Mouse (Mus musculus) erythroid progenitor cell, adult 5-6 weeks (primary cell): ENCODE measurements around the gene Emilin2. TPM values are rescaled to one million over a fixed set of nuclear protein-coding genes. Genes with fewer than 3 reads are reported as not detected.

ENCODE experiments used
- ATAC-seq: replicated peaks from 2 replicates; pipeline ENCODE4 v1.8.0; 2016; ENCODE audit warnings: moderate number of reproducible peaks, mild to moderate bottlenecking, moderate TSS enrichment, inconsistent platforms; ENCODE audit not compliant: poor library complexity, low FRiP score, severe bottlenecking
- total RNA-seq, 2 experiments: library from RNA; stranded (forward) in 1 of 2; stranded (reverse) in 1 of 2; fragments of 150-400 nt in 1 of 2; fragments of 186-747, 209-891 nt in 1 of 2; gene quantifications; 2 replicates each; pipeline versions ENCODE4 v1.2.3 to v1.2.4; 2015 to 2017; ENCODE audit warnings: low replicate concordance in 2 of 2

The Emilin2 gene
- total RNA-seq, 2 experiments from 2014 or later, result 88.5 to 158 TPM

- no peak for ATAC-seq
Measured at GRCm38 (mm10) chr17:71303444-71303843, 8.3 kb downstream of the Emilin2 start.

GRCm38 (mm10) chr17:71301413-71301812 lies 10.4 kb downstream of the Emilin2 start:
- ATAC-seq, result no peak

GRCm38 (mm10) chr17:71300338-71300737 lies 11.4 kb downstream of the Emilin2 start:
- ATAC-seq, result no peak

GRCm38 (mm10) chr17:71299879-71300278 lies 11.9 kb downstream of the Emilin2 start:
- no peak for ATAC-seq

- ATAC-seq, result no peak
Measured at GRCm38 (mm10) chr17:71294570-71294969, 17.2 kb downstream of the Emilin2 start.

GRCm38 (mm10) chr17:71292897-71293296 lies 18.9 kb downstream of the Emilin2 start:
- ATAC-seq, result peak; percentile 63

DNA sequence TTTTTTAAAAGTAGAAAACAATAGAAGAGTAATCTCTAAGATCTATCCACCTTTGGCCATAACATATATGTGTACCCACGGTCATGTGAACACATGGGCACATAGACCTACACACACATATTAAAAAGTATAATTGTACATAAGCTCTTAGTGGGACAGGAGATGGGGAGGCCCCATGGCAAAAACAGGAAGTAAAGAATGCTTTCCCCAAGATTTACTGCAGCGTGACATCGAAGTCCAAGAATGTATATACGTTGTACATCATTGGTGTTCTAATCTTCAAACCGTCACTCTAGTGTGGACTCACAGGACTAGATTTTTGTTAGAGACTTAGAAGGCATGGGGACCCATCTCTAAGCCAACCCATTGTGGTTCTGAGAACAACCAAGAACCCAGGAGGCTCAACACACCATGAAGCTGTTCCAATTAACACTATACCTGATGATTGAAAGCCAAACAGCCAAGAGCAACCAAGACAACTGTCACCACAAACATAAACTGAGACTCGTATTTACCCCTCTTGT lies 19.8 kb downstream of the Emilin2 start:
- no peak for ATAC-seq

- ATAC-seq, result peak; percentile 58
Measured at GRCm38 (mm10) chr17:71290486-71291410, 21.0 kb downstream of the Emilin2 start.

DNA sequence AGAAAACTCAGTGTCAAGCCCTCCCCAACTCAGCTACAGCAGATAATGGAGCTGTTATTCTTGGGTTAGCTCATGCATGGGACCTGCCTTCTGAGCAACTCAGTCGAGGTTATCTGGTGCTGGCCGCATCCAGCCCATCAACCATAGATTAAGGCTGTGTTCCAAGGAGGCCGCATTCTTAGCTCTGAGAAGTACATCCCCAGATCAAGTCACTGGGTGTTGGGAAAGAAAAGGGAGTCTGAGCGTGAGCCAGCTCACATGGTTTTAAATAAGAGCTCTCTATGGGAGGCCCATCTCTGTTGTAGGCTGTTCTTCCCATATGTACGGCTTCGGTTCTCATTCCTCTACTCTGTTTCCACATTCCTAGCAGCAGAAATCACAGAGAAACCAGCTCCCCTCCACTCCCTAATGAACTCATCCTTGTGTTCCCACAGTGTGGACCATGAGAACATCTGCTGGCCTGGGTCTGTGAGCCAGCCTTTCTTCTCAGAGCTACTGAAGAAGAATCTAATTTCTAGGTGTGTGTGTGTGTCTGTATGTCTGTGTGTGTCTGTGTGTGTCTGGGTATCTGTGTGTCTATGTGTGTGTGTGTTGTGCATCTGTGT lies 22.1 kb downstream of the Emilin2 start:
- peak; percentile 52 for ATAC-seq

DNA sequence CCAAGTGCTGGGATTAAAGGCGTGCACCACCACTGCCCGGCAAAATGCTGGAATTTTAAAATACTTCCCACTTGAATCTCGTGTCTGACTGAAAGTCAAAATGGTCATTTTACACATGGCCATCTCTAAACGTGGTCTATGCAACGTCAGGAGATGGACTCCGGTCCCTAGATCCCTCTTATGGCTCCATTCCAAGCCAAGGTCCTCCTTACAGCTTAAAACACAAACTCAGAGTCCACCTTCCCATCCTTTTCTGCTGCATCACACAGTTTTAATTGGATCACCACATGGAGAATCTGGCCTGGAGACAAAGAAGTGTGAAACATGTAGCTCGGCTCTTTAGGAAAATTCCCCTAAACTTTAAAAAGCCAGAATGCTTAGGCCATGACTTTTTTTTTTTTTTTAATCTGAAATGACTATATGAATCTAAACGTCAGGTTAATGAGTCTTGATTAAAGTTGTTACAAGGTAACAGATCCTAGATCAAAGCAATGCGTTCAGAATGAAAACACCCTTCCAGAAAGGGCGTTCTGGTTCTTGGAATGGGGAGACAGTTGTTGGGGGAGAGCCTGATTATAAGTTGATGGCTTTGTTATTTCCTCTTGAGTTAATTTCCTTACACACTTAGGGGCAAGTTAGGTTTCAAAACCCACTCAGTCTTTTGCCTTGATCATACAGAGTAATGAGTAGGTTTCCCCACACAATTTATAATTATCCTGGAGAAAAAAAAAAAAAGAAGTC lies 22.8 kb downstream of the Emilin2 start:
- ATAC-seq, result no peak

DNA sequence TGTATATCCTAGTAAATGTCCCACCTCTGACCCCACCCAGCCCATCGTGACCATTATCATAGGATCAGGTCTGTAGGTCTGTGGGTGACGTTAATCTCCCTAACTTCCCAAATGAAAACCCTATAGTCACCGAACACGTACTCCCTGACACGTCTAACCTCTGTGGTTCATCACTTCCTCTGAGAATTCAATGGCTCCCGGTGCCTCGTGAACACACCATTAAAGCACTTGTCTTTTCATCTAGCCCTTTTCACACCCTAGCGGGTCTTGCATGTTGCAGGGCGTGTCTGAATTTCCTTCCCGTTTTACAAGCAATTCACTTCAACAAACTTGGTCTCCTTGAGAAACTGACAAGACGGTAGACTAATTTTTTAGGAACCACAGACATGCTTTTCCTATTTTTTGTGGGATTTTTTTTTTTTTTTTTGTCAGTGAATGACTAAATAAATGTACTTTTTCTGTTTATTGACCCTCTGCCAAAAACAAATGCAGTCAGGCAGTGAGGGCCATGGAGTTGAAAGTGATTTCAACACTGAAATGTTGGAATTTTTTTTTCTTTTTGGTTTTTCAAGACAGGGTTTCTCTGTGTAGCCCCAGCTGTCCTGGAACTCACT lies 23.5 kb downstream of the Emilin2 start:
- no peak for ATAC-seq

GRCm38 (mm10) chr17:71287586-71287985 lies 24.2 kb downstream of the Emilin2 start:
- ATAC-seq, result no peak

DNA sequence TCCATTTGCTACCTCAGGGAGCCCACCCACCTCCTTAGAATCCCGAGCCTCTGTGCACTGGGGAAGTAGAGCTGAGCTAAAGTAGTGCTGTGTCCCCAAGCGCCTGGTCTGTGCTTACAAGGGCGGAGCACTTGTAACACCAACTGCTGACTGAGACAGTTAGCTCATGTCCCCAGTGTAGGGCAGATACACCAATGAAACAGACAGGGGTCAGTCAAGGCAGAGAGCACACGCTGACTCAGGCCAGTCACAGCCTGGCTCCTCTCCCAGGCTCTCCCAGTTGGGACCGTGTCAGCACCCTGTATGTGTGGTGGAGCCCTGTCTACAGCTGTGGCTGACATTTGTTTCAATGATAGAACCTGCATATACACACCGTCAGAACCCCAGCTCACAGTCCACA lies 25.8 kb downstream of the Emilin2 start:
- ATAC-seq, result peak; percentile 66

GRCm38 (mm10) chr17:71284890-71285289 lies 26.9 kb downstream of the Emilin2 start:
- peak; percentile 75 for ATAC-seq

- no peak for ATAC-seq
Measured at GRCm38 (mm10) chr17:71283237-71283636, 28.5 kb downstream of the Emilin2 start.

GRCm38 (mm10) chr17:71282716-71283115 lies 29.1 kb downstream of the Emilin2 start:
- no peak for ATAC-seq

GRCm38 (mm10) chr17:71277701-71278491 lies 33.9 kb downstream of the Emilin2 start:
- no peak for ATAC-seq

DNA sequence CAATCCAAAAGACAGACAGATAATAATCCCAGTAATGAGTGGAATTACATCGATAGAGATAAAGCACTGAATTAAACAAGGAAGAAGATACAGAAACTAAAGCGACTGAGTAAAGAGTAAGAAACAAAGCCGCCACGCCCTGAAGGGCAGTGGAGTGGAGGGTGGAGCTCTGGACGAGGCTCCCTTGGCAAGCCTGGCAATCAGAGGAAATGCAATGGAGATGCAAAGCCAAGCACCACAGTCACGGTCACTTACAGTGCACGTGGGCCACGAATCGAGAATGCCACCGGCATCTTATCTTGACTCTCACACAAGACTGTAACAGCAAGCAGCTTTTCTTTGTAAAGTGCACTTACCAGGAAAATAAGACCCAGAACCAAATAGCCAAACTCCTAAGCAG lies 35.0 kb downstream of the Emilin2 start:
- ATAC-seq, result peak; percentile 95

GRCm38 (mm10) chr17:71273901-71274300 lies 37.9 kb downstream of the Emilin2 start:
- ATAC-seq, result no peak
